Mouse (Mus musculus) cerebellum, adult 18-20 months (tissue): ENCODE measurements around the gene Arid1b.
"Not testable (repeated sequence)": the region's sequence is repeated elsewhere in the genome, so short reads cannot be mapped to it uniquely, and the experiment has no call there.

ENCODE experiments used
- DNase-seq, 2 experiments: peaks; one replicate each; pipeline ENCODE4 v3.0.0; 2021

Gene Arid1b

GRCm38 (mm10) chr17:5091490-5091889 lies 97.4 kb downstream of the Arid1b start:
- DNase-seq, result no peak

- DNase-seq, result no peak
Observed at GRCm38 (mm10) chr17:5091934-5092333, 97.8 kb downstream of the Arid1b start.

GRCm38 (mm10) chr17:5093343-5093742 lies 99.2 kb downstream of the Arid1b start:
- DNase-seq, result not testable (repeated sequence)

DNA sequence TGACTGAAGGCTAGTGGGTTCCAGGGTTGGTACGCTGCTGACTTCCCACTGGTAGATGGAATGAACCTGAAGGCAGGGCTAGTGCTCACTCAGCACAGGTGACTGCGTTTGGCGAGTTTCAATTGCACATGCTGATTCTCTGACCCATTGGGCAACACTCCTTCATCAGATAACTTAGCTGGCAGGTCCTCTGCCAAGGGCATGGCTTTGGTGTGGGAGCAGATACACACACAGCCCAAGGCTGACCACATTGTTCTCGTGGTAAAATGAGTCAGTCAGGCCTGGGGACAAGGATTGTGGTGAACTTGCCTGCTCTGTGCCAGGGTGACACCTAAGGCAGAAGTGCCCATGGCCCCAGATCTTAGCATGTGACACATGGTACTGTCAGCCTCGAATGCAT lies 100.5 kb downstream of the Arid1b start:
- DNase-seq, result no peak

DNA sequence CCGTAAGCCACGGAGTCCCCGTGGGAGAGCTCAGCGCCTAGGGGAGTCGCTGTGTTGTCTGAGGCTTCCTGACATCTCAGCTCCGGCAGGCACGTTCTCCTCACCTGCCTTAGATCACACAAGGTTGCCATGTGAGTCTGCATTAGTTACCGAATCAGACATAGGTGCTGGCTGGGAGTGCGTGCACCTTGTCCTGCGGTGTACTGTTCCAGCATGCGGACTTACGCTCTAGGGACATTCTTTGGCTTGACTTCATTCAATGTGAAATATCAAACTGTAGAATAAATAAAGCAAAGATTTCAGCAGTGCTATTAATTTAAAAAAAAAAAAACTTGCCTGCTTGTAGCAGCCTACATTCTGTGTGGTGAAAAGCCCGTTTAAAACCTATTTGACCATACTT lies 101.6 kb downstream of the Arid1b start:
- no peak for DNase-seq

DNA sequence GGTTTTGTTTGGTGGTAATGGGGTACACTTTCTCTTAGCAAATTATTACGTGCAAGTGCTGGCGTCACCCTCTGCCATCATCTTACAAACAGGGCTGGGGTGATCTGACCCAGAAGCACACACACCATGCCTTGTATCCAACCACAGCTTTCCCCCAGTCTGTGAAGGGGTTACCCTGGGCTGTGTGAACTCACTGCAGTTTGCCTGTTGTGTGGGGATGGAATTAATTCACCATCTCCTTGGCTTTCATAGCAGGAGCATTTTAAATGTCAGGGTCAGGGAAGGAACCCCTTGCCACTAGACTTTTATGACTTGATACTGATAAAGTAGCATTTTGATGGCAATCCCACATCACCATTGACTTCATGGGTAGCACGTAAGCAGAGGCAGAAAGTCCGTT lies 102.9 kb downstream of the Arid1b start:
- no peak for DNase-seq

DNA sequence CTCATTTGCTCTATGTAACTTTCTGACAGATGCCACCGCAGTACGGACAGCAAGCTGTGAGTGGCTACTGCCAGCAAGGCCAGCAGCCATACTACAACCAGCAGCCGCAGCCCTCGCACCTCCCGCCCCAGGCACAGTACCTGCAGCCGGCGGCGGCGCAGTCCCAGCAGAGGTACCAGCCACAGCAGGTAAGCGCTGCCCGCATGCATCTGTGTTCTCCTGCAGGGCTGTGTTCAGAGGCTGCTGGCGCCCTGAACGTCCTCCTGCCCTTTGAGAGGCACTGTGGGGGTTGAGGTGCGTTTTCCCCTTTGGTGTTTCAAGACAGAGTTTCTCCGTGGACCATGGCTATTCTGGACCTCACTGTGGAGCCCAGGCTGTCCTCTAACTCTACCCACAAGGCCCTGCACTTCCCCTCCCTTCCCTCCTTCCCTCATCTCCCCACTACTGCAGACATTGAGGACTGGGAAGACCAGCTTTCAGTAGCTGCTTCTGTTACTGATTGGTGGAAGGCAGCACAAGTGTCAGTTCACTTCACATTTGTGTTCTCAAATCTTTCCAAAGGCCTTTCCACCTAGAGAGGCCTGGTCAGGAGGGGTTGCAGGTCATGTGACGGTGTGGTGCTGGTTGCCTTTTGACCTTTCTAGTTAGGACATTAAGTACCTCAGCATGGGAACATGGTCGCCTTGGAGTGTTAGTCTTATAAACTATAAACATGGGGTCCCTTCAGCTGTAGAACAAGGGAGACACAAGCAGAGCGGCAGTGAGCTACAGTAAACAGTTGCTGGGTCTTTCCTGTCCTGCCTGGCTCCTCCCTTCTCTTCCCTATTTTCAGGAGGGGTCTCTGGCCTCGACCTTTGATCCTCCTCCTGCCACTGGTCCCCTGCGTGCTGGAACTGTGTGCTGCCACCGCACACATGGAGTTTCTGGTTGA lies 103.7 kb downstream of the Arid1b start:
- no peak for DNase-seq

DNA sequence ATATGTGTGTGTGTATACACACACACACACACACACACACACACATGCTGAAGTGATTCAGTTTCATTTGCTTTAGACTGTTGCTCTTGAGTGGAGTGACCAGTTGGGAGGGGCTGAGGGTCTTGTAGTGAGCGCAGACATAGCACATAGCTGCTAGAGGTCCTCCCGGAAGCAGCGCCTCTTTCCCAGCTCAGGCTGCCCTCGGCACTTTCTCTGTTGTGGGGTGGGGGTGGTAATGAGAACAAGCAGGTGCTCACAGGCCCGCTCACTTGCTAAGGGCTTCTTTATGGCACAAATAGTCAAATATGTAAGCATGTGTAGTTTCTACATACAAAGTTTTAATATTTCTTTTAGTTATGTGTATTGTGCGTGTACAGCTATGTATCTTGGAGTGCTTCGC lies 104.6 kb downstream of the Arid1b start:
- no peak for DNase-seq

GRCm38 (mm10) chr17:5099238-5099637 lies 105.1 kb downstream of the Arid1b start:
- no peak for DNase-seq

DNA sequence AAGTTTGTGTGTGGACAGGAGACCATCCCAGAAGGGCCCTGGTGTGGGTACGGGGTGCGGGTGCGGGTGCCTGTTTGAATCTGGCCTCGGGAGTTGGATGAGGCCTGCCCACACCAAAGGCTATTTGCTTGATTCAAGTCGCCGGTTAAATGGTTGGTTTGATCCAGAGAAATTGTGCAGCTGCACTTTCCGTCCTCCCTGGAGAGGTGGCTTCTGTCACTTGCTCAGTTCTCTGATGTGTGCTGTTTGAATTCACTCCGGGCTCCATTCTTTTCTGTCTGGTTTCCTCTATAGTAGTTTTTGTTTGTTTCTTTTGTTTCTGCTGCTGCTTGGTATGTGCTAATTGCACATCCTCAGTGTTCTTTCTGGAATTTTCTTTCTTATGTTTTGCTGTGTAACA lies 107.0 kb downstream of the Arid1b start:
- DNase-seq, result no peak

GRCm38 (mm10) chr17:5101887-5102286 lies 107.8 kb downstream of the Arid1b start:
- no peak for DNase-seq

- no peak for DNase-seq
Observed at GRCm38 (mm10) chr17:5105746-5106145, 111.6 kb downstream of the Arid1b start.

DNA sequence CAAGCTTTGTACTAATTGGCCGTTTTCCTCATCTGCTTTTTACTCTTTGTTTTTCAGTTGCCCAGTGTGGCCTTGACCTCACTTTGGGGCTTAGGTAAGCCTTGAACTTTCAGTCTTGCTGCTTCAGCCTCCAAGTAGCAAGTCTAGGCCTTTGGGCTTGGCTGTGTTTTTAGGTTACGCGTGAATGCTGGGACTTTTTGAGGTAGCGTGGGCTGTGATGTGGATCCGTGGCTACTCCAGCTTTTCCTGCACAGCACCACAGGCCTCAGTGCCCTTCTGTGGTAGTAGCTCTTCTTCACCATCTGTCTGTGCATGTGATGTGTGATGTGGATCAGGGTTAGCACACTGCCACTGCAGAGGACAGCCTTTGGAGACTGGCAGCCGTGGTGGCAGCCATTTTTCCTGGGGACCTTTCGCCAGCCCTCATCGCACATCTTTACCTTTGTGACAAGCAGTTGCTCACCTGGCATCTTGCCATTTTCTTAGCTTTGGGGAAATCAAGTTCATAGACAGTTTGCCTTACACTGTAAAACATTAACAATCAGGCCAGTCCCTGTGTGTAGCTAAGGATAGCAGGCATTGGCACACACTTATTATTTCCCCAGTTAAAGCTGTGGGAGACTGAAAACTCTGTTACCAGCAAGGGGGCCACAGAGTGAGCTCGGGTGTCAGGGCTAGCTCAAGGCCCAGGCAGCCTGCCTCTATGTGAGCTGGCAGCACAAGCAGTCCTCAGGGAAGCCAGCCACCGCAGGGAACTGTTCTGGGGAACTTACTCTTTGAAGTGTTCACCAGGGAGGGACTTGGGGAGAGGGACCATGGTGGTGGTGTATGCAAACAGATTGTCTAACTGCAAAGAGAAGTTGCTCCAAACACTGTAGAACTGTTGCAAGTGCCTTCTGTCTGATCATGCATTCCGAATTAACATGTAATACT lies 112.4 kb downstream of the Arid1b start:
- no peak for DNase-seq

DNA sequence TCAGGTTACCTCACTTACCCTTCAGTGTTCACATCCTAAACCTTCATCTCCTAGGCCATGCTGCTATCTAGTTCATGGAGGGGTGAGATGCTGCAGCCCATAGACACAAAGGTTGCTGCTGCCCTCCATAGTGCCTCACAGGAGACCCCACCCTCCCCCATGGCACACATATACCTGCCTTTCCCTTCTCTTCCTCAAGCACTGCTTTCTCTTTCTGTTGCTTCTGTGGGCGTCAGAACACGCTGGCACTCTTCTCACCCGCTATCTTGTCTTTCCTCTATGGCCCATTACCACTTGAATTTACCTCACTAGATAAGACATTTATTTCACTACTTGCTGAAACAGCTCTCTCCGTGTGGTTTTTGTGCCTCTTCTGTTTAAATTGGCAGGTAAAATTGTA lies 113.4 kb downstream of the Arid1b start:
- no peak for DNase-seq

DNA sequence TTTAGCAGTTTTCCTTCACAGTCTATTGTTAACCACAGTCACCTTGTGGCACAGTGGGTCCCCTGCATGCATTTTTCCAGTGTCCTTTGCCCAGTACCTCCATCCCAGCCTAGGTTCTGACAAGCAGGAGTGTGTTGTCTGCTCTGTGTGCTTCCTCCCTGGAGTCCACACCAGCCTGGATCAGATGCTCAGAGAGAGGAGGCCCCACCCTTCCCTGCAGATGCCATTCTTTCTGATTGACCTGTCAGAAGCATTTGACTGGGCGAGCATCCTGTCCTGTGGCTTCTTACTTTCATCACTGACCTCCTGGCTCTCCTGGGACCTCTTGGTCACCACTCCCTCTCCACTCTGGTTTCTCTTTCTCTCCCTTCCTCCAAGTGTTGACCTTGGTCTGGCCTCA lies 113.9 kb downstream of the Arid1b start:
- DNase-seq, result no peak

- no peak for DNase-seq
Observed at GRCm38 (mm10) chr17:5108546-5109142, 114.5 kb downstream of the Arid1b start.

DNA sequence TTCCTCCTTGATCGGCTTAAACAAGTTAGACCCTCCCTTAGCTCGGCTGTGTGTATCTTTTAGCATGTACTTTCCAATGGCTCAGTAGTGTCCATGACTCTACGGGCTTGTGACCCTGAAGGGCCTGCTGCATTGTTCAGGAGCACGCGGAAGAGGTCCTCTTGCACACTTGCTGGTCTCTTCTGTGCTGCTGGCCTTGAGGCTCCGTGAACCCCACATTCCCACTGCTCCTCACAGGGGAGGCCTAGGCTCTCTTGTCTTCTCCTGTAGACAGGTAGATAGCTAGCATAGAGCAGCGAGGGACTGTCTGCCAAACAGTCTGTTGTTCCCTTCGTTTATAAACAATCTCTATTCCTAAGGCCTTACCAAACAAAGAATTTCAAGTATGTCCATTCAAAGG lies 115.2 kb downstream of the Arid1b start:
- DNase-seq, result no peak

DNA sequence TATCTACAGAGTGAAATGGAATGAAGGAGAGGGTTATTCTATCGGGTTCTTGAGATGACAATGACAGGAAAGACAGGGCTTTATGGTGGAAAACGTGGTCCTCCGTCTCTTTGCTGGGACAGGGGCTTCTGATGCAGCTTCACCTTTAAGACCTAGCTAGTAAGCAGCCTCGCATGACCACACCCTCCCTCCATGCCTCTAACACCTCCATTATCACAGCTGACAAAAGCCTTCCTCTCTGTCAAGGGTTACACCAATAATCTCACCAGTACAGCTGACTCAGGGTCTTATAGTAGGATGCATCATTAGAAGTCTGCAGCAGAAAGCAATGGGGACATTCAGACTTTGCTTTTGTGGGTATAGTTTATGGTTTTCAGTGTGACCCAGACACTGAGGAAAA lies 116.0 kb downstream of the Arid1b start:
- no peak for DNase-seq

DNA sequence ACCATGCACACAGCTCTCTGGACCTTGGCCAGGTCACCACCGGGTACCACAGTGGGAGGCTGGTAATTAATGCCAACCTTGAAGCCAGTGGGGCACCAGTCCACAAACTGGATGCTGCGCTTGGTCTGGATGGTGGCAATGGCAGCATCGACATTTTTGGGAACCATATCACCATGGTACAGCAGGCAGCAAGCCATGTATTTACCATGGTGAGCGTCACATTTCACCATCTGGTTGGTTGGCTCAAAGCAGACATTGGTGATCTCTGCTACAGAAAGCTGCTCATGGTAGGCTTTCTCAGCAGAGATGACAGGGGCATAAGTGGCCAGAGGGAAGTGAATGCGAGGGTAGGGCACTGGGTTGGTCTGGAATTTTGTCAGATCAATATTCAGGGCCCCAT lies 116.8 kb downstream of the Arid1b start:
- DNase-seq, result peak; percentile 55 to 60

DNA sequence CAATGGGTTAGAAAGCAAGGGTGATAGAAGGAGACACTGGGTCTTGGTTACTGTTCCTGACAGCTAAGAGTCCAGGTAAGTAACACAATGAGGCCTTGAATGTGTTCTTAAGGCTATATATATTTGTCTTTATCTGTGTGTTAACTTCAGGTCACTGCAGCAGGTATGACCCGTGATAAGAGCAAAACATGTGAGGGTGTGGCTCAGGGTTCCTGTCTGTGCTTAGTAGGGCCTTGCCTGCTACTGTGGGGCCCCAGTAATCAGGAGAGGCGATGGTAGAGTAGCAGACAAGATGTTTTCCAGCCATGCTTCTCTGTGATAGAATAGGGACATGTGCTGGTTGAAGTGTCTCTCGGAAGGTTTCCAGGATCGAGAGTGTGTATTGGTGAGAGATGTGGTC lies 118.0 kb downstream of the Arid1b start:
- DNase-seq, result no peak

GRCm38 (mm10) chr17:5115952-5116351 lies 121.8 kb downstream of the Arid1b start:
- DNase-seq, result peak; percentile 73 to 84

DNA sequence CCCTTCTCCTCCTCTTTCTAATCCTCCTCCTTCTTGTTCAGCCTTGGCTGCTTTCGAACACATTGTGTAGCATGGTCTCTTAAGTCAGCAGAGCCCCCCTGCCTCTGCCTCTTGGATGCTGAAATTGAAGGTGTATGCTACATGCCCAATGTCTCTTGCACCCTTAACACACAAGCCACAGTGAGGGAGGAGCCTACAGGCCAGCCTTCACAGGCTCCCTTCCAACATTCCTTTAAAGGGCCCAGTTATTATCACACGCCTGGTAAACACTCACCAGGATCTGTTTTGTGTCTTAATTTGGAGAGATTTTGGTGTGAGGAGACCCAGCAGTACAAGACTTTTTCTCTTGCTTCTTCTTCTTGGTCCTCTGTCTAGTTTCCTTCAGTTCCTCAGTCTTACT lies 122.9 kb downstream of the Arid1b start:
- no peak for DNase-seq

DNA sequence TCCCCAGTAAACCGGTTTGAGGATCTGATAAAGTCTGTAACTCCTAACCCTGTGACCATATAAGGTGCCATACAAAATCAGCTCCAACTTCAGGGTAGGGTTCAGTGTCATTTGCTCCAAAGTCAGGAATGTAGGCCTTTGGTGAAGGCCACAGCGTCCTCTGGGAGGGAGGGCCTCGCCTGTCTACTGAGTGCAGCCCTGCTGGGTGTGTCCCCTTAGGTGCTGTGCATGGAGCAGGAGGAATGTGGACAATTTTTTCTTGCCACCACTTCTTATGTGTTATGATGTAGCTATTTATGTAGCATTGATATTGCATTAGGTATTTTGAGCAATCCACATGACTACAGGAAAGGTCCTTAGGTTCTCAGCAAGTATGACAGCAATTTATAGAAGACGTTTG lies 124.0 kb downstream of the Arid1b start:
- no peak for DNase-seq
